Comparison of ENCODE assay signal across 13 mouse cellular contexts in genomic region chr3:85780906-85781305, GRCm38 (mm10). TPM values are rescaled to one million over a fixed set of nuclear protein-coding genes. Genes with fewer than 3 reads are reported as not detected.
DNase-seq lines count a peak whose midpoint lies in the region.
"Had no signal": no experiment of that assay in that cellular context is flagged by ENCODE, and none has a peak within 500 bp of the region (broad histone marks: within the 10 kb centered on the region; RNA-seq: fewer than 3 reads in every experiment).

No protein-coding gene starts in this region.

- DNase-seq in gastrocnemius, adult 18-20 months (ENCODE audit: low spot score) = peak; percentile 25
- DNase-seq in gastrocnemius, postnatal 4 days (ENCODE audit: low spot score in 2 of 2) = no peak
- DNase-seq in right cerebral cortex, postnatal 14 days = peak; percentile 38
- DNase-seq in right cerebral cortex, postnatal 4 days = no peak
- DNase-seq in heart, postnatal 10 days = peak; percentile 56 to 59
- no peak for DNase-seq in embryo, embryonic 9.5 days (ENCODE audit: extremely low spot score)
- no peak for DNase-seq in left cerebral cortex, postnatal 36 days (ENCODE audit: low spot score in 2 of 2)
- DNase-seq: B cell, adult 2 months; kidney, adult 9 months; kidney, postnatal 25 days; lung, adult 18-20 months; right cerebral cortex, postnatal 25 days; thymus, adult 2 months had no signal

- intact Hi-C loops in heart, postnatal 10 days (cut with DNase I) = no loop called here
- intact Hi-C loops in left cerebral cortex, postnatal 36 days (cut with DNase I) = no loop called here

RNA-seq across cellular contexts. Expression of gene Fam160a1, which starts 36.2 kb away (rescaled TPM):
- 10 to 100 TPM; 50.7 to 54.3 TPM for total RNA-seq in gastrocnemius, adult 18-20 months (2021)
- 10 to 100 TPM; 38.9 to 46.6 TPM for total RNA-seq in gastrocnemius, postnatal 4 days (2021)
- total RNA-seq in heart, postnatal 10 days (2021) = 10 to 100 TPM; 35.8 to 48.7 TPM
- 1 to 10 TPM; 4.3 to 5.0 TPM for total RNA-seq in left cerebral cortex, postnatal 36 days (2021)

Comparison
In these comparisons a context has a peak if more than half of its experiments do, and no peak if none do; other contexts are left out.
1. DNase-seq: peak in gastrocnemius, adult 18-20 months (single experiment), right cerebral cortex, postnatal 14 days (single experiment) and heart, postnatal 10 days (2 of 2); none in gastrocnemius, postnatal 4 days (0 of 2), right cerebral cortex, postnatal 4 days (single experiment), embryo, embryonic 9.5 days (single experiment) and left cerebral cortex, postnatal 36 days (0 of 2).
2. RNA of gene Fam160a1, which starts 36.2 kb away (total RNA-seq): 50.7 to 54.3 TPM in gastrocnemius, adult 18-20 months, 35.8 to 48.7 TPM in heart, postnatal 10 days and 38.9 to 46.6 TPM in gastrocnemius, postnatal 4 days; 4.3 to 5.0 TPM in left cerebral cortex, postnatal 36 days; every median in the first group is over 4 times any median in the second.